Mouse (Mus musculus) brain, adult 2 months (tissue): ENCODE results near the gene Pan3.

Experiments used
- DNase-seq: peaks from one replicate; pipeline ENCODE4 v3.0.0; 2011; ENCODE audit warnings: low read depth, low spot score

The Pan3 gene

GRCm38 (mm10) chr5:147484142-147484541, 54.2 kb downstream of the Pan3 start:
- peak; percentile 24 for DNase-seq

DNA sequence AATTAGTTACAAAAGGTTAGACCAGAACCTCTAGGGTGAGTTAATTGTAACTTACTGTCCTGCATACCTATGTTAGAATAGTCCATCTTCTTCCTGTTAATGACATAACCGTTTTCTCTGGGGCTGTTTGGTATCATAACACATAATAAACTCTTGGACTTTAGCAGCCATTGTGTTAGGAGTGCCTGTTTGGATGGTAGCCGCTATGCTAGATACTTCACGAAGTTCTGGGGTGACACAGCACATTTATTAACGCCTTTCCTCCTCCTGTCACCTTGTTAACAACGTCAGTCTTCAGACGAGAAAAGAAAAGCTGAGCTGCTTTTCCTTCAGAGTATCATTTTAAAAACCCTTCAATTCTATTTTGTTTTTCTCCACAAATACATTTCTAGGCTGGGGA, 59.3 kb downstream of the Pan3 start:
- no peak for DNase-seq

DNA sequence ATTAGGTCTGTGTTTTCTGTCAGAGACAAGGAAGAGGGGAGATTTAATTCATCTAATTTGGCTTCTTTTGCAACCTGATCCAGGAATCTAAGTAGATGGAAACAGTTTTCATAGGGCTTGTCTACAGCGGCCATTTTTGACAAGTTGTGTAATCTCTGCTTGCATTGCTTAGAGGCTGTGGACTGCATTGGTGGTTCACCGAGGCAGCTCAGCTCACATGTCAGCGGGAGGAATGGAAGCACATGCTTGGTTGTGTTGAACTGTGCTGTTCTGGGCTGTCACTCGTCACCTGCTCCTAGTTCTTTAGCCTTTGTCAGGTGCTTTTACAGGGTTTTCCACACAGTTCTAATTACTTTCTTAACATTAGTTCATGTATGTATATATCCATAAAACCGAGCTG, 60.9 kb downstream of the Pan3 start:
- DNase-seq = no peak

DNA sequence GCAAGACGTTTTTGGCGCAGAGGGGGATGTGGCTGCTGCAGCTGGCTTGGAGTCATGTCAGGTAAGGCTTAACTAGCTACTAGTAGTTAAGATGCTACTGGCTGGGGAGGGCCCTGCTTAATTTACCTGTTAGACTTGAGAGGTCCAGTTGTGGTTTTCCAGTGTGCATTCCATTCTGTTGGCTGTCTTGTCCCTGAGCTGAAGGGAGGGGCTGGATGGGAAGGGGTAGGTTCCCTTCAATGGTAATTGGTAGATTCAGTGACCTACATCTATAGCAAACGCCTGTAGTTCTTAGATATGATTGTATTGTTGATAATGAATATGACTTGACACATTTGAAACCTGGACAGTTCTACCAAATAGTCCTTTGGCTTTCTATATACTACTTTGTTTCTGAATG, 62.5 kb downstream of the Pan3 start:
- DNase-seq = no peak

- peak; percentile 48 for DNase-seq
Measured at GRCm38 (mm10) chr5:147493205-147493604, 63.2 kb downstream of the Pan3 start.

DNA sequence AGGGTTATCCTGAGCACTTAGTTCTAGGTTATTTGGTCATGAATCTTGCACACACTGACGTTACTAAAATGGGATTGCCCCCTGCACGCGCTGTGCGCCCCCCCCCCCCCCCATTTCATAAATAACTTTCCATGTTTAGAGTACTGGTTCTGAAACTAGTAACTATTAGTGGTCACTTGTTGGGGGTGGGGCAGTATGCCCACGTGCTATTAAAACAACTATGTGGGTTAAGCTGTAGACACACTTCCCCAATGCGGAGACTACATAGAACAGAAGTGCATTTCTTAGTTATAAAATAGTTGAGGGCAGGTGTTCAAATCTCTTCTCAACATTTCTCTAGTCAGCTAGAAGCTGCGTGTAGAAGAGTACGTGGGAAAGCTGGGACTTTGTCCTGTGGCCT, 63.7 kb downstream of the Pan3 start:
- no peak for DNase-seq

DNA sequence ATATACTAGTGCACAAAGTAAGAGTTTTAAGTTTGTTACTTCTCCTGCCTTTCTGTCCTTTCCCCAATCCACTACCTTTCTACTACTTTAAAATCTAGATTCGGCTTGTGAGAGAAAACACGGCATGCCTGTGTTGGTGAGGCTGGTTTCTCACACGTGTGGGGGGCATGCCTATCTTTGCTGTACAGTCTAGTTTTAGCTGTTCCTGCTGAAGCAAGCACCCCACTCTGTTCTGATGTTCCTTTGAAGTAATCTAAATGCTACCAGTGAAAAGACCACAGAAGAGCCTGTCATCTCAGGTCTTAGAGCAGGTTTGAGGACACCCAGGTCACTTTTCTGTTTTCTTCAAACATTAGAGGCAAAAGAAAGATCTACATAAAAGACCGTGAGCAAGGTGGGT, 64.4 kb downstream of the Pan3 start:
- no peak for DNase-seq

DNA sequence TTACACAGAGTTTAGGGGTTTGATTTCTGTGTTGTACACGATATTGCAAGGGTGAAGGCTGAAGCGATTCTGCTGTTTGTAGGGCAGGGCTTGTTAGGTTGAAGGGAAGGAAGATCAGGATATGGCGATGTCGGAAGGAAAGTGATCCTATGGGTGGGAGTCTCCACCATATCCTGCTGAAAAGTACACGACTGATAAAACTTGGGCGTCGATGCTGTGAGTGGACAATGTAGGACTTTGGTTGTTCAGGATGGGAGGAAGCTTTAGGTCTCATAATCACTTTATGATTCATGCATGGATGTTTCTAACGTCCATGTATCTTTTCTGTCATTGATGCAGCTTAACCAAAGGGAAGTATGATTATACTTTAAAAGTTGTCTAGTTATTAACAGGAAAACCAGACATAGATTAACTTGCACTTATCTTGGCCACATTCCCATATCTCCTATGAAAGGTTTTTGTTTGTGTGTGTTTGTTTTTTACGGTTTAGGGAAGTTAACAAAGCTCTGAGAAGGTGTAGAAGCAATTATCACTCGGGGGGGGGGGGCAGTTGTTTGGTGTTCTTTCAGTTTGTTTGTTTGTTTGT, 64.9 kb downstream of the Pan3 start:
- no peak for DNase-seq

GRCm38 (mm10) chr5:147495961-147496360, 66.0 kb downstream of the Pan3 start:
- peak; percentile 76 for DNase-seq

GRCm38 (mm10) chr5:147496921-147497320, 67.0 kb downstream of the Pan3 start:
- peak; percentile 72 for DNase-seq

- no peak for DNase-seq
Measured at GRCm38 (mm10) chr5:147497714-147498113, 67.8 kb downstream of the Pan3 start.

GRCm38 (mm10) chr5:147501456-147501998, 71.6 kb downstream of the Pan3 start:
- DNase-seq = peak; percentile 54

DNA sequence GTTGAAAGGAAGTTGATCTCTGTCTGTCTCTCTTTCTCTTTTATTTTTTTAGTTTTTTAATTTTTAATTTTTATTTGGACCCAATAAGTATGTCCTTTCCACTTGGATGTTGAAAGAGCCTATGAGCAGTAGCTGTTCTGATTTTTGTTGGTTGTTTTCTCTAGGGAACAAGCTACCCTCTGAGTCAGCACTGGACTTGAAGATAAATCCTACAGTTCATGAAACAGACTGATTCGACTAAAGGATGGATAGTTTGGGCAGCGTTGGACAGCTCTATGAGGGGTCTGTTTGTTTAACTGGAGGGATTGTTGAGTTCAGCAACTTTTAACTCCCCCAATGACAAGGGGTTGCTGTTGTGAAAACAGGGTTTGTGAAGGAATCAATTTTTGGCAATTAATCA, 73.0 kb downstream of the Pan3 start:
- DNase-seq = no peak

DNA sequence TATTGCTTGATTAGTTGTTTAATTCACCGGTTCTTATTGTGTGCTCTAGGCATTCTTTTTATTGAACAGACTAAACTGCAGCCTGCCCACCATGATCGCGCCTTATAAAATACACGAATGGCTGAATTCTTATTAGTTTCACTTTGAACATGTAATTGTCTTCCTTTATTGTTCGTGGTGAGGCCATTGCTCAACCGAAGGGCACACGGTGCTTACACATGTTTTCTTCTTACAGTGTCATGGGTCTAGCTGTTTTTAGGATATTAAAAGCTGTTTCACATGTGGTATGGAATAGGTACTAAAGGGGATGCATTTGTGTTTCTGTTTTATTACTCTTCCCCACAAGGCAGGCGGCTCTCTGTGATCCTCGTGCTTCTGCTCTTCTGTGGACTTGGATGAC, 81.4 kb downstream of the Pan3 start:
- DNase-seq = no peak

DNA sequence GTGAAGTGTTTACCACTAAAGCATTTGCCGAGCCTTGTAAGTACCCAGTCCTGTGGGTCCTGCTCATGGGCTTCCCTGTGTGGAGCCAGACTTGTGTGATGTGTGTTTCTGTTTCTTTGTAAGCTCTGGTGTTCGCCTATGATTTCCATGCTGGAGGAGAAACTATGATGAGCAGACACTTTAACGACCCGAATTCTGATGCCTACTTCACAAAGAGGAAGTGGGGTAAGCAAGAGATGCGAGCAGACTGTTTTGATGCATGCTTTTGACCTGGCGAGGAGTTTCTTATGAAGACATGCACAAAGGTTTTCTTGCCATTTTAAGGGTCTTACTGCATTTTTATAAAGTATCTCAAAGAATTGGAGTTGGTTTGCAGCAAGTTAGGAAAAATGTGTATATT, 97.0 kb downstream of the Pan3 start:
- no peak for DNase-seq

GRCm38 (mm10) chr5:147527788-147528187, 97.8 kb downstream of the Pan3 start:
- DNase-seq = no peak

DNA sequence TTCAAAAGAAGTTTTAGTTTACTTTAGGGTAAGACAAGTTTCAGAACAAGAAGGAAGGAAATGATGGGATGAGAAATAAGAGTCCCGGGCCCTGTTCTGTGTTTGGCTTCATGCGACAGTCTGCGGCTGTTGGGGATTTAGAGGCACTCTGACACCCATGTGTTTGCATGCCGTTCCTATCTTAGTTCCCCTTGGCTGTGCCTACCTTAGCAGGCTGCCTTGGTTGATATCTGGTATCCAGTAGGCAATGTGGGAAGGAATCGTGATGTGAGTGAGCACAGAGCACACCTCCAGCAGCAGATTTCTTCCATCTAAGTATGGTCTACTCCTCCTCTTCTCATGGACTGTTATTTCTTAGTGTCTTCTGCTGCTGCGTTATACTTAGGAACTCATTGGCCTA, 102.1 kb downstream of the Pan3 start:
- DNase-seq = peak; percentile 59

- peak; percentile 74 for DNase-seq
Measured at GRCm38 (mm10) chr5:147539409-147539808, 109.4 kb downstream of the Pan3 start.

DNA sequence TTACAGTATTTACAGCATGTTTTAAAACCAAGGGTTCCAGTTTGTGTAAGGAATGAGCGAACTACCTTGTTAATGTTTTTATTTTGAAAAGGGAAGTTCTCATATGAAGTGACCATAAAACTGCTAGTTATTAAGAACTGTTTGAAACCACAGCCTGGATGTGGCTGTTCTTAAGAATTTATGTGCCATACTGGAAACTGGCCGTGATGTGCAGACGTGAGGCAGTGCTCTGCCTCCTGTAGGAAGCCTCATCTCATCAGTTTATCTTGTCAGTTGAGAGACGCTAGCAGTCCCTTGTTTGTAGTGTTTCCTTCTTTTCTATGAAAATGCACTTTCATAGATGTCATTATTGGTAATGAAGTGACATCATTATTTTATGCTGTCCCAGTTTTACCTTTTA, 109.9 kb downstream of the Pan3 start:
- DNase-seq = no peak

DNA sequence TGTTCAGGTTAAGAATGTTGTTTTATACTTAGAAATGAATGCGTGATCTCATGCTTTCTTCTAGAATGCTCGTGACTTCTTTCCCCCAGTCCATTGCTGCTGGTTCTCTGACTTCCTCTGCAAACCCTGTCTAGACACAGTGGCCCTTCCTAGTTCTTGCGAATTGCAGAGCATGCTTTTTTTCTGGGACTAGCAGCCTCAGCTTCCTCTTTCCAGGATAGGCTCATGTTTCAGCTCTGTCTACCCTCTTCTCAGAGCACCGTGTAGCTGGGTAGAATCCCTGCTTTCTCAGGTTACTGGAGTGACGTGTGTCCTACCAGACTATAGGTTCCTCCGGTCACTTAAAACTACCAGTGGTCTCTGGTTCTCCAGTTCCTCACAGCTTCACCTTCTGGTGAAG, 112.3 kb downstream of the Pan3 start:
- peak; percentile 55 for DNase-seq

- peak; percentile 52 for DNase-seq
Measured at GRCm38 (mm10) chr5:147545731-147546241, 115.8 kb downstream of the Pan3 start.

GRCm38 (mm10) chr5:147549016-147549755, 119.2 kb downstream of the Pan3 start:
- DNase-seq = no peak
